Mouse (Mus musculus) thymus, adult 2 months (tissue): ENCODE results near the gene Slc4a2. TPM values are rescaled to one million over a fixed set of nuclear protein-coding genes. Genes with fewer than 3 reads are reported as not detected.

ENCODE experiments used
- DNase-seq: peaks from one replicate; pipeline ENCODE4 v3.0.0; 2021
- H3K27ac ChIP-seq: fragments of 200-500 bp; 2 replicates; pipeline ENCODE4 v1.5.1; 2012; ENCODE audit warnings: low read length, control low read depth; ENCODE audit not compliant: control insufficient read depth, insufficient read depth
- H3K27me3 ChIP-seq: fragments of 200-500 bp; 2 replicates; pipeline ENCODE4 v1.6.1; 2012; ENCODE audit warnings: mild to moderate bottlenecking, low read length, moderate library complexity, mixed read lengths; ENCODE audit not compliant: control insufficient read depth, insufficient read depth
- H3K36me3 ChIP-seq: fragments of 200-500 bp; 2 replicates; pipeline ENCODE4 v1.6.1; 2012; ENCODE audit warnings: mild to moderate bottlenecking, low read length, moderate library complexity; ENCODE audit not compliant: control insufficient read depth, insufficient read depth
- H3K4me1 ChIP-seq: fragments of 200-500 bp; replicated peaks from 2 replicates; pipeline ENCODE4 v1.6.1; 2012; ENCODE audit warnings: low read length; ENCODE audit not compliant: control insufficient read depth, insufficient read depth
- H3K4me3 ChIP-seq: fragments of 200-500 bp; 2 replicates; pipeline ENCODE4 v1.5.1; 2012; ENCODE audit warnings: mild to moderate bottlenecking, low read length, control low read depth, moderate library complexity; ENCODE audit not compliant: control insufficient read depth, insufficient read depth
- CTCF ChIP-seq: fragments of 200-500 bp; IDR thresholded peaks from 2 replicates; pipeline ENCODE4 v1.5.1; 2012; ENCODE audit warnings: mild to moderate bottlenecking, control low read depth, low read length, moderate library complexity, borderline replicate concordance; ENCODE audit not compliant: control insufficient read depth, poor library complexity, insufficient read depth; ENCODE audit errors: extremely low read depth
- POLR2A ChIP-seq: fragments of 200-500 bp; IDR thresholded peaks from 2 replicates; pipeline ENCODE4 v1.6.1; 2012; ENCODE audit warnings: mild to moderate bottlenecking, low read length, control low read depth, moderate library complexity; ENCODE audit not compliant: control insufficient read depth, poor library complexity, insufficient read depth; ENCODE audit errors: extremely low read depth
- WGBS: fragments of 180-500 bp; shearing (Covaris S2); methylation state at CpG from one replicate; pipeline ENCODE4 v1.1.7; 2018; 5-methylcytosine and 5-hydroxymethylcytosine counted together
- polyA plus RNA-seq: library from polyadenylated mRNA; depleted of rRNA; stranded (reverse); fragments of >200 nt; gene quantifications from 2 replicates; pipeline ENCODE4 v1.2.3, GENCODE M21; 2012

Gene Slc4a2
- polyA plus RNA-seq, 1 experiment, result 118 TPM

GRCm38 (mm10) chr5:24381486-24381885, 42.2 kb upstream of the Slc4a2 start:
- Histone ChIP-seq H3K27ac (no peak overlapping the region), H3K4me3 (no peak overlapping the region), H3K27me3 (no peaks in the 10 kb centered on the region), H3K36me3 (no peaks in the 10 kb centered on the region), H3K4me1 (peaks cover 16% of the 10 kb centered on the region)
- WGBS, result 91% methylated on average over 6 of the region's 6 CpGs
- TF ChIP-seq CTCF, result no peak
- no peak for TF ChIP-seq POLR2A
- DNase-seq, result no peak

- no peaks in the 10 kb centered on the region for H3K27me3 ChIP-seq
- TF ChIP-seq POLR2A, result no peak
- no peak for DNase-seq
- WGBS, result 94% methylated on average over 2 of the region's 2 CpGs
- H3K36me3 ChIP-seq, result no peaks in the 10 kb centered on the region
- H3K27ac ChIP-seq, result no peak overlapping the region
- H3K4me3 ChIP-seq, result no peak overlapping the region
- H3K4me1 ChIP-seq, result peaks cover 18% of the 10 kb centered on the region
These were observed 41.6 kb upstream of the Slc4a2 start for GRCm38 (mm10) chr5:24381988-24382387.

GRCm38 (mm10) chr5:24383026-24383859, 40.4 kb upstream of the Slc4a2 start:
- peak; percentile 92 for DNase-seq
- TF ChIP-seq POLR2A (no peak), CTCF (peak; percentile 72)
- H3K4me1 ChIP-seq, result peaks cover 29% of the 10 kb centered on the region
- H3K4me3 ChIP-seq, result peak overlapping the region; percentile 41
- H3K36me3 ChIP-seq, result no peaks in the 10 kb centered on the region
- no peak overlapping the region for H3K27ac ChIP-seq
- 10% methylated on average over 34 of the region's 34 CpGs for WGBS
- H3K27me3 ChIP-seq, result no peaks in the 10 kb centered on the region

- Histone ChIP-seq H3K27ac (no peak overlapping the region), H3K27me3 (no peaks in the 10 kb centered on the region), H3K4me3 (no peak overlapping the region), H3K36me3 (no peaks in the 10 kb centered on the region), H3K4me1 (peaks cover 40% of the 10 kb centered on the region)
- no peak for DNase-seq
- no peak for TF ChIP-seq CTCF
- TF ChIP-seq POLR2A, result no peak
- WGBS, result 28% methylated on average over 6 of the region's 6 CpGs
These were observed 39.2 kb upstream of the Slc4a2 start for GRCm38 (mm10) chr5:24384407-24384806.

GRCm38 (mm10) chr5:24385374-24385773, 38.3 kb upstream of the Slc4a2 start:
- Histone ChIP-seq H3K36me3 (no peaks in the 10 kb centered on the region), H3K4me1 (peaks cover 45% of the 10 kb centered on the region), H3K4me3 (no peak overlapping the region), H3K27me3 (no peaks in the 10 kb centered on the region), H3K27ac (no peak overlapping the region)
- WGBS, result 97% methylated on average over 5 of the region's 5 CpGs
- no peak for DNase-seq
- TF ChIP-seq CTCF, result no peak
- no peak for TF ChIP-seq POLR2A

- H3K4me3 ChIP-seq, result no peak overlapping the region
- TF ChIP-seq POLR2A, result no peak
- no peak for TF ChIP-seq CTCF
- H3K4me1 ChIP-seq, result peaks cover 45% of the 10 kb centered on the region
- H3K36me3 ChIP-seq, result no peaks in the 10 kb centered on the region
- no peaks in the 10 kb centered on the region for H3K27me3 ChIP-seq
- WGBS, result 93% methylated on average over 10 of the region's 10 CpGs
- DNase-seq, result no peak
- H3K27ac ChIP-seq, result no peak overlapping the region
These were observed 37.6 kb upstream of the Slc4a2 start for GRCm38 (mm10) chr5:24385887-24386550.
